Mouse (Mus musculus) heart, embryonic 16.5 days (tissue): ENCODE measurements around the gene Hexa. TPM values are rescaled to one million over a fixed set of nuclear protein-coding genes. Genes with fewer than 3 reads are reported as not detected.

Source experiments
- ATAC-seq: fragments of 200-750 bp; cut with Nextera tagmentation; replicated peaks from 2 replicates; pipeline ENCODE4 v1.8.0; 2017; ENCODE audit warnings: moderate number of reproducible peaks; ENCODE audit not compliant: insufficient read depth, low FRiP score; ENCODE audit errors: extremely low read depth
- H3K27ac ChIP-seq: fragments of 300-500 bp; sonication (generic); 2 replicates; pipeline ENCODE4 v1.5.1; 2014; ENCODE audit warnings: mild to moderate bottlenecking, low read length, control low read depth, moderate library complexity
- H3K27me3 ChIP-seq: fragments of 300-500 bp; sonication (generic); 2 replicates; pipeline ENCODE4 v1.6.1; 2014; ENCODE audit warnings: low read length, mixed read lengths; ENCODE audit not compliant: control insufficient read depth, insufficient read depth
- H3K36me3 ChIP-seq: fragments of 300-500 bp; sonication (generic); 2 replicates; pipeline ENCODE4 v1.6.1; 2014; ENCODE audit not compliant: control insufficient read depth, insufficient read depth
- H3K4me1 ChIP-seq: fragments of 300-500 bp; sonication (generic); 2 replicates; pipeline ENCODE4 v1.6.1; 2014; ENCODE audit warnings: low read length, mixed read lengths; ENCODE audit not compliant: control insufficient read depth, insufficient read depth
- H3K4me2 ChIP-seq: fragments of 300-500 bp; sonication (generic); 2 replicates; pipeline ENCODE4 v1.6.1; 2014; ENCODE audit warnings: low read depth, mild to moderate bottlenecking, control low read depth, low read length
- H3K4me3 ChIP-seq: fragments of 300-500 bp; sonication (generic); 2 replicates; pipeline ENCODE4 v1.5.1; 2014; ENCODE audit warnings: mild to moderate bottlenecking, control low read depth, low read length
- H3K9ac ChIP-seq: fragments of 300-500 bp; sonication (generic); 2 replicates; pipeline ENCODE4 v1.6.1; 2014; ENCODE audit warnings: low read length, control low read depth
- H3K9me3 ChIP-seq: fragments of 300-500 bp; sonication (generic); replicated peaks from 2 replicates; pipeline ENCODE4 v1.6.1; 2016; ENCODE audit warnings: low read length; ENCODE audit not compliant: control insufficient read depth
- WGBS: fragments of 180-500 bp; shearing (Covaris S2); extraction: QIAGEN DNeasy Blood & Tissue Kit; methylation state at CpG from one replicate; pipeline ENCODE4 v1.1.7; 2014; 5-methylcytosine and 5-hydroxymethylcytosine counted together
- polyA plus RNA-seq: library from polyadenylated mRNA; unstranded; fragments of >200 nt; fragmentation: Nextera tagmentation; extraction: Ambion mirVana; gene quantifications from 2 replicates; pipeline ENCODE4 v1.2.1, GENCODE M21; 2015

Gene Hexa
- polyA plus RNA-seq, 1 experiment from 2014 or later, result 76.3 TPM

- Histone ChIP-seq H3K36me3 (no peaks in the 10 kb centered on the region), H3K4me1 (no peaks in the 10 kb centered on the region), H3K4me2 (no peak overlapping the region), H3K9ac (no peak overlapping the region), H3K27me3 (peaks cover 32% of the 10 kb centered on the region), H3K9me3 (no peaks in the 10 kb centered on the region), H3K27ac (no peak overlapping the region), H3K4me3 (no peak overlapping the region)
- ATAC-seq, result no peak
- 56% methylated on average over 6 of the region's 6 CpGs for WGBS
These were observed 66.6 kb downstream of the Hexa start for GRCm38 (mm10) chr9:59605967-59606366.

- Histone ChIP-seq H3K4me1 (no peaks in the 10 kb centered on the region), H3K36me3 (no peaks in the 10 kb centered on the region), H3K27me3 (no peaks in the 10 kb centered on the region), H3K9me3 (no peaks in the 10 kb centered on the region), H3K4me2 (no peak overlapping the region), H3K27ac (no peak overlapping the region), H3K4me3 (no peak overlapping the region), H3K9ac (no peak overlapping the region)
- 81% methylated on average over 2 of the region's 2 CpGs for WGBS
- ATAC-seq, result no peak
These were observed 71.6 kb downstream of the Hexa start for GRCm38 (mm10) chr9:59610950-59611349.

Other genes starting within 250 kb of the Hexa start
- gene Adpgk, start 248.0 kb upstream of the Hexa start, polyA plus RNA-seq, result 19.0 and 20.0 TPM in 2 replicates
- gene Bbs4, start 186.0 kb upstream of the Hexa start, polyA plus RNA-seq, result 6.3 and 7.5 TPM in 2 replicates
- 13.6 and 16.9 TPM in 2 replicates for gene Arih1, start 52.9 kb upstream of the Hexa start, polyA plus RNA-seq
- 0.27 and 0.34 TPM in 2 replicates for gene Tmem202, start 307 bp downstream of the Hexa start, polyA plus RNA-seq
- gene Celf6, start 38.4 kb downstream of the Hexa start, polyA plus RNA-seq, result 0.17 and 0.35 TPM in 2 replicates
- 21.1 and 24.1 TPM in 2 replicates for gene Parp6, start 77.7 kb downstream of the Hexa start, polyA plus RNA-seq
- gene Pkm, start 116.8 kb downstream of the Hexa start, polyA plus RNA-seq, result 1,977 and 2,080 TPM in 2 replicates
- 0.34 and 1.6 TPM in 2 replicates for gene Gramd2, start 140.6 kb downstream of the Hexa start, polyA plus RNA-seq
- 10.2 and 10.6 TPM in 2 replicates for gene Senp8, start 211.2 kb downstream of the Hexa start, polyA plus RNA-seq
- 8.7 and 9.3 TPM in 2 replicates for gene Myo9a, start 211.4 kb downstream of the Hexa start, polyA plus RNA-seq